22 mouse cellular contexts compared by ENCODE assay signal in genomic region chr8:128479309-128480013, GRCm38 (mm10).
DNase-seq lines count a peak whose midpoint lies in the region; ATAC-seq and TF ChIP-seq lines count a peak whose summit lies in the region.
"Had no signal": no experiment of that assay in that cellular context is flagged by ENCODE, and none has a peak within 500 bp of the region (broad histone marks: within the 10 kb centered on the region; RNA-seq: fewer than 3 reads in every experiment).

No protein-coding gene starts in this region.

- WGBS in heart, embryonic 15.5 days, result 74% methylated on average over 5 of the region's 5 CpGs
- WGBS in liver, embryonic 13.5 days (ENCODE audit: insufficient replicate concordance), result 47% methylated on average over 5 of the region's 5 CpGs
- WGBS in intestine, embryonic 15.5 days, result 53% methylated on average over 5 of the region's 5 CpGs
- 45% methylated on average over 5 of the region's 5 CpGs for WGBS in liver, postnatal 0 days (ENCODE audit: insufficient replicate concordance)
- WGBS in midbrain, embryonic 13.5 days, result 76% methylated on average over 5 of the region's 5 CpGs

- no peaks in the 10 kb centered on the region for H3K27me3 ChIP-seq in heart, embryonic 15.5 days
- no peaks in the 10 kb centered on the region for H3K27me3 ChIP-seq in liver, embryonic 13.5 days
- H3K27me3 ChIP-seq in intestine, embryonic 15.5 days (replicated peaks), result no peaks in the 10 kb centered on the region
- H3K27me3 ChIP-seq in liver, postnatal 0 days (ENCODE audit: insufficient read depth, low read length), result no peaks in the 10 kb centered on the region
- no peaks in the 10 kb centered on the region for H3K27me3 ChIP-seq in midbrain, embryonic 13.5 days
- H3K27me3 ChIP-seq: CH12.LX; embryonic facial prominence, embryonic 13.5 days; heart, embryonic 12.5 days; neural tube, embryonic 13.5 days had no signal

- H3K9me3 ChIP-seq in heart, embryonic 15.5 days (replicated peaks), result no peaks in the 10 kb centered on the region
- H3K9me3 ChIP-seq in liver, embryonic 13.5 days (replicated peaks), result no peaks in the 10 kb centered on the region
- H3K9me3 ChIP-seq in intestine, embryonic 15.5 days, result no peaks in the 10 kb centered on the region
- H3K9me3 ChIP-seq in liver, postnatal 0 days (ENCODE audit: low read length), result no peaks in the 10 kb centered on the region
- H3K9me3 ChIP-seq in midbrain, embryonic 13.5 days, result no peaks in the 10 kb centered on the region
- H3K9me3 ChIP-seq: embryonic facial prominence, embryonic 13.5 days; heart, embryonic 12.5 days; hindbrain, embryonic 10.5 days; neural tube, embryonic 13.5 days had no signal

- H3K36me3 ChIP-seq in heart, embryonic 15.5 days, result peaks cover 72% of the 10 kb centered on the region
- no peaks in the 10 kb centered on the region for H3K36me3 ChIP-seq in liver, embryonic 13.5 days
- no peaks in the 10 kb centered on the region for H3K36me3 ChIP-seq in intestine, embryonic 15.5 days
- no peaks in the 10 kb centered on the region for H3K36me3 ChIP-seq in liver, postnatal 0 days (replicated peaks; ENCODE audit: insufficient read depth, low read length)
- peaks cover 6% of the 10 kb centered on the region; the same call in 1 of the 2 replicates for H3K36me3 ChIP-seq in midbrain, embryonic 13.5 days

- H3K9ac ChIP-seq in heart, embryonic 15.5 days, result no peak overlapping the region
- H3K9ac ChIP-seq in liver, embryonic 13.5 days, result no peak overlapping the region
- H3K9ac ChIP-seq in intestine, embryonic 15.5 days, result no peak overlapping the region
- no peak overlapping the region for H3K9ac ChIP-seq in liver, postnatal 0 days (replicated peaks)
- no peak overlapping the region for H3K9ac ChIP-seq in midbrain, embryonic 13.5 days (replicated peaks)
- H3K9ac ChIP-seq: embryonic facial prominence, embryonic 13.5 days; forebrain, postnatal 0 days; heart, embryonic 12.5 days; liver, embryonic 14.5 days; neural tube, embryonic 13.5 days had no signal

- H3K27ac ChIP-seq in heart, embryonic 15.5 days, result peak overlapping the region; percentile 33; the same call in 1 of the 2 replicates
- H3K27ac ChIP-seq in liver, embryonic 13.5 days, result 0 out of 2 replicates have a peak overlapping the region, but pooled peaks have one; percentile 29
- H3K27ac ChIP-seq in intestine, embryonic 15.5 days, result no peak overlapping the region
- H3K27ac ChIP-seq in liver, postnatal 0 days (ENCODE audit: low read depth), result peak overlapping the region; percentile 3; the same call in 1 of the 2 replicates
- no peak overlapping the region for H3K27ac ChIP-seq in midbrain, embryonic 13.5 days
- H3K27ac ChIP-seq: embryonic facial prominence, embryonic 13.5 days; hindbrain, embryonic 10.5 days; hindbrain, postnatal 0 days; liver, embryonic 14.5 days; neural tube, embryonic 13.5 days had no signal

- TF ChIP-seq EP300 in liver, postnatal 0 days (IDR thresholded peaks at IDR 0.05; ENCODE audit: low read depth), result no peak

- ATAC-seq in heart, embryonic 15.5 days (replicated peaks; ENCODE audit: insufficient number of reproducible peaks, insufficient read depth, low FRiP score, low read depth), result no peak
- no peak for ATAC-seq in liver, embryonic 13.5 days (ENCODE audit: low read depth)
- ATAC-seq in intestine, embryonic 15.5 days, result peak; percentile 89
- ATAC-seq in liver, postnatal 0 days, result no peak
- ATAC-seq in midbrain, embryonic 13.5 days, result no peak
- ATAC-seq: forebrain, postnatal 0 days; hindbrain, postnatal 0 days had no signal

- no peak overlapping the region for H3K4me2 ChIP-seq in heart, embryonic 15.5 days
- no peak overlapping the region for H3K4me2 ChIP-seq in liver, embryonic 13.5 days
- H3K4me2 ChIP-seq in intestine, embryonic 15.5 days (replicated peaks), result no peak overlapping the region
- H3K4me2 ChIP-seq in liver, postnatal 0 days (ENCODE audit: low read depth, low read length), result no peak overlapping the region
- H3K4me2 ChIP-seq in midbrain, embryonic 13.5 days (replicated peaks), result no peak overlapping the region
- H3K4me2 ChIP-seq: embryonic facial prominence, embryonic 13.5 days; heart, embryonic 12.5 days; midbrain, embryonic 11.5 days; neural tube, embryonic 13.5 days had no signal

- H3K4me1 ChIP-seq in heart, embryonic 15.5 days (replicated peaks), result peaks cover 12% of the 10 kb centered on the region
- H3K4me1 ChIP-seq in liver, embryonic 13.5 days (replicated peaks), result peaks cover 6% of the 10 kb centered on the region; the same call in 1 of the 2 replicates
- H3K4me1 ChIP-seq in intestine, embryonic 15.5 days (replicated peaks), result peaks cover 2% of the 10 kb centered on the region; the same call in 1 of the 2 replicates
- H3K4me1 ChIP-seq in liver, postnatal 0 days (ENCODE audit: insufficient read depth), result peaks cover 15% of the 10 kb centered on the region
- H3K4me1 ChIP-seq in midbrain, embryonic 13.5 days (replicated peaks), result no peaks in the 10 kb centered on the region

- no peak for DNase-seq in heart, adult 18-20 months
- no peak for DNase-seq in liver, embryonic 13.5 days
- DNase-seq in liver, result no peak
- no peak for DNase-seq in liver, postnatal 0 days
- DNase-seq in layer of hippocampus, adult 9-10 months (ENCODE audit: low spot score), result no peak
- DNase-seq: adrenal gland, postnatal 14 days; cerebellum, postnatal 10 days; forebrain, postnatal 0 days; kidney, adult 8-10 months; left cerebral cortex, postnatal 4 days; right cerebral cortex, adult 18-20 months had no signal

- no peak overlapping the region for H3K4me3 ChIP-seq in heart, embryonic 15.5 days
- H3K4me3 ChIP-seq in liver, embryonic 13.5 days (replicated peaks), result no peak overlapping the region
- no peak overlapping the region for H3K4me3 ChIP-seq in intestine, embryonic 15.5 days (replicated peaks)
- no peak overlapping the region for H3K4me3 ChIP-seq in liver, postnatal 0 days (ENCODE audit: low read depth, low read length)
- no peak overlapping the region for H3K4me3 ChIP-seq in midbrain, embryonic 13.5 days (replicated peaks)
- H3K4me3 ChIP-seq: embryonic facial prominence, embryonic 13.5 days; heart, embryonic 12.5 days; hindbrain, embryonic 10.5 days; neural tube, embryonic 13.5 days had no signal

- no peak for TF ChIP-seq CTCF in liver, postnatal 0 days (IDR thresholded peaks at IDR 0.05; ENCODE audit: low read depth)

Comparison
In these comparisons a context has a peak if more than half of its experiments do, and no peak if none do; other contexts are left out.
1. H3K27ac ChIP-seq: peak in heart, embryonic 15.5 days (single experiment), liver, embryonic 13.5 days (single experiment) and liver, postnatal 0 days (single experiment); none in intestine, embryonic 15.5 days (single experiment) and midbrain, embryonic 13.5 days (single experiment).